Mouse (Mus musculus): ENCODE data around the gene Arl6ip4. TPM values are rescaled to one million over a fixed set of nuclear protein-coding genes. Genes with fewer than 3 reads are reported as not detected.

Arl6ip4 gene
- total and polyA plus RNA-seq, 3 experiments, result 57.8 to 128 TPM; not detected in 1

- peak; percentile 78 for TF ChIP-seq NELFE (IDR thresholded peaks at IDR 0.05; ENCODE audit: low read depth, low read length)
- TF ChIP-seq TAL1 (IDR thresholded peaks at IDR 0.05; ENCODE audit: low read length), result no peak
- TF ChIP-seq MAZ (IDR thresholded peaks at IDR 0.05; ENCODE audit: low read depth, low read length), result no peak
- TF ChIP-seq CHD2 (IDR thresholded peaks at IDR 0.05; ENCODE audit: low read length), result no peak
- TF ChIP-seq HCFC1 (IDR thresholded peaks at IDR 0.05; ENCODE audit: low read depth, low read length), result peak; percentile 85
- TF ChIP-seq USF1 (IDR thresholded peaks at IDR 0.05; ENCODE audit: low read depth, low read length), result peak; percentile 97
- TF ChIP-seq POLR2AphosphoS5 (IDR thresholded peaks at IDR 0.05; ENCODE audit: borderline replicate concordance, low read depth, low read length), result no peak
- TF ChIP-seq E2F4 (IDR thresholded peaks at IDR 0.05; ENCODE audit: borderline replicate concordance, low read depth, low read length), result no peak
- no peak for TF ChIP-seq CHD1 (IDR thresholded peaks at IDR 0.05; ENCODE audit: low read depth, low read length)
- no peak for TF ChIP-seq ZC3H11A (IDR thresholded peaks at IDR 0.05; ENCODE audit: low read depth, low read length)
- peak; percentile 55 to 90 for TF ChIP-seq USF2 (IDR thresholded peaks at IDR 0.05; ENCODE audit: borderline replicate concordance in 1 of 2, insufficient read depth in 1 of 2, low read depth in 1 of 2, low read length in 2 of 2)
Observed at GRCm38 (mm10) chr5:124111742-124112497, 4.0 kb upstream of the Arl6ip4 start, which contains the start of gene Ogfod2 (continued).

GRCm38 (mm10) chr5:124112531-124112930, 3.4 kb upstream of the Arl6ip4 start:
- H3K36me3 ChIP-seq (ENCODE audit: control insufficient read depth in 1 of 2, insufficient read depth in 2 of 2, low read length in 2 of 2), result 0 out of 4 replicates have a peak, but pooled peaks cover 0 to 4% of the 10 kb centered on the region in 2 experiments
- H3K27me3 ChIP-seq (ENCODE audit: control insufficient read depth in 1 of 2, insufficient read depth in 2 of 2, low read length in 2 of 2), result no peaks in the 10 kb centered on the region
- 0 out of 2 replicates have a peak overlapping the region, but pooled peaks have one; percentile 6 for H3K27ac ChIP-seq (ENCODE audit: control insufficient read depth, low read depth, low read length)
- H3K9ac ChIP-seq (ENCODE audit: control insufficient read depth, low read depth, low read length, poor library complexity, severe bottlenecking), result peak overlapping the region; percentile 83
- no peak for DNase-seq (ENCODE audit: low read depth, low spot score)
- no peaks in the 10 kb centered on the region for H3K9me3 ChIP-seq (replicated peaks; ENCODE audit: insufficient read depth, low read length)
- peaks cover 45% of the 10 kb centered on the region for H3K79me2 ChIP-seq (ENCODE audit: control insufficient read depth, insufficient read depth, low read length, poor library complexity)
- peak overlapping the region; percentile 71 to 77 for H3K4me3 ChIP-seq (ENCODE audit: control insufficient read depth in 1 of 2, insufficient read depth in 1 of 2, low read depth in 2 of 2, low read length in 2 of 2)
- peaks cover 0 to 15% of the 10 kb centered on the region in 2 experiments; a peak in 3 of 4 replicates for H3K4me1 ChIP-seq (ENCODE audit: control insufficient read depth in 1 of 2, insufficient read depth in 2 of 2, low read length in 2 of 2)
- TF ChIP-seq MAFK (IDR thresholded peaks at IDR 0.05; ENCODE audit: borderline replicate concordance, low read depth, low read length), result no peak
- no peak for TF ChIP-seq MAX (IDR thresholded peaks at IDR 0.05; ENCODE audit: low read length)
- TF ChIP-seq MEF2A (IDR thresholded peaks at IDR 0.05; ENCODE audit: extremely low read depth, insufficient replicate concordance, low read depth, low read length, poor library complexity, severe bottlenecking), result no peak
- TF ChIP-seq UBTF (IDR thresholded peaks at IDR 0.05; ENCODE audit: borderline replicate concordance, insufficient read depth, low read depth, low read length), result no peak
- TF ChIP-seq NRF1 (IDR thresholded peaks at IDR 0.05; ENCODE audit: insufficient read depth, low read depth, low read length, poor library complexity, severe bottlenecking), result no peak
- TF ChIP-seq CTCF (IDR thresholded peaks at IDR 0.05 in 2 of 3, conservative IDR thresholded peaks at IDR 0.05 in 1 of 3; ENCODE audit: control insufficient read depth in 1 of 3, insufficient read depth in 1 of 3, low read depth in 2 of 3, low read length in 3 of 3, poor library complexity in 1 of 3, severe bottlenecking in 1 of 3), result no peak
- TF ChIP-seq USF1 (IDR thresholded peaks at IDR 0.05; ENCODE audit: low read depth, low read length), result no peak

Measured in MEL (cell line).